25 mouse cellular contexts compared by ENCODE assay signal in the genomic region with DNA sequence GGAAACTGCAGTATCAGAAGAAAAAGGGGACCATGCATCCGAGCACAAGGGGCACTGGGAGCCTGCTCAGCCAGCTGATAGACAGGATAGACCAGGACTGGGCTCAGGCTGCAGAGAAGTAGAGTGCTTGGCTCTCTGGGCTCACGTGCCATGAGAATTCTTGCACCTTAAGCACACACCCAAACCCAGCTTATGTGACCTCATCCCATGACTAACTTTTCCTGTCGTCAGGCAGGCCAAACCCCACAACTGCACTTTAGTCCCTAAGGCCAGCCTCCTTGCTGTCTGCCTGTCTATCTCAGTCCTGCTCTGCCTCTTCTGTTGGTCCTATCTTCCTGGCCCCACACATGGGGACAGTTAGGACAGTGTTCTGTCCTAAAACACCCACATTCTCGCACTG. TPM values are rescaled to one million over a fixed set of nuclear protein-coding genes. Genes with fewer than 3 reads are reported as not detected.
DNase-seq lines count a peak whose midpoint lies in the region; ATAC-seq and TF ChIP-seq lines count a peak whose summit lies in the region.
"Had no signal": no experiment of that assay in that cellular context is flagged by ENCODE, and none has a peak within 500 bp of the region (broad histone marks: within the 10 kb centered on the region; RNA-seq: fewer than 3 reads in every experiment).

No protein-coding gene starts in this region.

- no peak for ATAC-seq in heart, embryonic 12.5 days (ENCODE audit: insufficient number of reproducible peaks, low FRiP score)
- peak; percentile 35 for ATAC-seq in intestine, embryonic 15.5 days
- ATAC-seq: hindbrain, embryonic 16.5 days; midbrain, embryonic 13.5 days had no signal

- no peaks in the 10 kb centered on the region for H3K27me3 ChIP-seq in cerebellum, adult 2 months (ENCODE audit: control insufficient read depth, insufficient read depth, low read length)
- H3K27me3 ChIP-seq in heart, embryonic 12.5 days (replicated peaks) = no peaks in the 10 kb centered on the region
- H3K27me3 ChIP-seq in intestine, embryonic 15.5 days (replicated peaks) = no peaks in the 10 kb centered on the region
- H3K27me3 ChIP-seq: embryonic facial prominence, embryonic 13.5 days; midbrain, embryonic 13.5 days; neural tube, embryonic 13.5 days; stomach, embryonic 15.5 days had no signal

- no peak for TF ChIP-seq CTCF in cerebellum, adult 2 months (IDR thresholded peaks at IDR 0.05; ENCODE audit: borderline replicate concordance, insufficient read depth, low read depth, low read length)

- peaks cover 43% of the 10 kb centered on the region for H3K4me1 ChIP-seq in cerebellum, adult 2 months (ENCODE audit: control insufficient read depth, insufficient read depth, low read length)
- H3K4me1 ChIP-seq in heart, embryonic 12.5 days (replicated peaks) = peaks cover 40% of the 10 kb centered on the region
- H3K4me1 ChIP-seq in intestine, embryonic 15.5 days (replicated peaks) = peaks cover 35% of the 10 kb centered on the region

- H3K9me3 ChIP-seq in heart, embryonic 12.5 days (replicated peaks) = no peaks in the 10 kb centered on the region
- H3K9me3 ChIP-seq in intestine, embryonic 15.5 days = no peaks in the 10 kb centered on the region
- H3K9me3 ChIP-seq: embryonic facial prominence, embryonic 13.5 days; liver, embryonic 13.5 days; midbrain, embryonic 13.5 days; neural tube, embryonic 13.5 days; stomach, embryonic 15.5 days had no signal

- 78% methylated on average over 4 of the region's 4 CpGs for WGBS in cerebellum, adult 2 months
- WGBS in heart, embryonic 12.5 days = 51% methylated on average over 4 of the region's 4 CpGs
- WGBS in intestine, embryonic 15.5 days = 54% methylated on average over 4 of the region's 4 CpGs

- intact Hi-C loops in heart, postnatal 14 days (cut with DNase I) = loop anchor here (2.0 kb wide), 1 partner anchor 35 kb away; no protein-coding TSS in a partner anchor

- no peak overlapping the region for H3K4me2 ChIP-seq in heart, embryonic 12.5 days
- 0 out of 2 replicates have a peak overlapping the region, but pooled peaks have one; percentile 0 for H3K4me2 ChIP-seq in intestine, embryonic 15.5 days (replicated peaks)
- H3K4me2 ChIP-seq: embryonic facial prominence, embryonic 13.5 days; liver, embryonic 13.5 days; lung, embryonic 14.5 days; midbrain, embryonic 13.5 days; neural tube, embryonic 13.5 days; stomach, embryonic 15.5 days had no signal

- H3K4me3 ChIP-seq in cerebellum, adult 2 months (replicated peaks; ENCODE audit: insufficient read depth, low read depth, low read length) = no peak overlapping the region
- no peak overlapping the region for H3K4me3 ChIP-seq in heart, embryonic 12.5 days
- no peak overlapping the region for H3K4me3 ChIP-seq in intestine, embryonic 15.5 days (replicated peaks)
- H3K4me3 ChIP-seq: embryonic facial prominence, embryonic 13.5 days; layer of hippocampus, adult 2 months; liver, embryonic 13.5 days; midbrain, embryonic 13.5 days; neural tube, embryonic 13.5 days; stomach, embryonic 15.5 days had no signal

- TF ChIP-seq POLR2A in cerebellum, adult 2 months (IDR thresholded peaks at IDR 0.05; ENCODE audit: borderline replicate concordance, insufficient read depth, low read length) = no peak

- H3K27ac ChIP-seq in cerebellum, adult 2 months (ENCODE audit: insufficient read depth, low read length) = peak overlapping the region; percentile 72
- no peak overlapping the region for H3K27ac ChIP-seq in heart, embryonic 12.5 days (ENCODE audit: poor library complexity, severe bottlenecking)
- H3K27ac ChIP-seq in intestine, embryonic 15.5 days = no peak overlapping the region
- H3K27ac ChIP-seq: embryonic facial prominence, embryonic 13.5 days; layer of hippocampus, adult 2 months; liver, embryonic 13.5 days; macrophage; midbrain, embryonic 13.5 days; neural tube, embryonic 13.5 days; stomach, embryonic 15.5 days had no signal

- DNase-seq in cerebellum, adult 2 months = no peak
- DNase-seq in cerebellum, adult 9-11 months = no peak
- DNase-seq in heart, postnatal 14 days = no peak
- peak; percentile 46 for DNase-seq in 3134 (ENCODE audit: extremely low read depth, insufficient read length, low spot score)
- no peak for DNase-seq in spleen, postnatal 36 days (ENCODE audit: low spot score in 2 of 2)
- DNase-seq in retina, embryonic 14.5 days (ENCODE audit: low spot score) = no peak
- DNase-seq: B cell, adult 2 months; gastrocnemius, postnatal 14 days; heart, adult 18-20 months; kidney, adult 18-20 months; kidney, postnatal 14 days; left cerebral cortex, postnatal 4 days; liver, embryonic 13.5 days; lung, embryonic 14.5 days; right cerebral cortex, postnatal 14 days; thymus, adult 2 months had no signal

- H3K9ac ChIP-seq in heart, embryonic 12.5 days = peak overlapping the region; percentile 34; the same call in 1 of the 2 replicates
- H3K9ac ChIP-seq in intestine, embryonic 15.5 days = no peak overlapping the region
- H3K9ac ChIP-seq: liver, embryonic 13.5 days; lung, embryonic 14.5 days; midbrain, embryonic 13.5 days; stomach, embryonic 15.5 days had no signal

- no peaks in the 10 kb centered on the region for H3K36me3 ChIP-seq in heart, embryonic 12.5 days
- no peaks in the 10 kb centered on the region for H3K36me3 ChIP-seq in intestine, embryonic 15.5 days
- H3K36me3 ChIP-seq: embryonic facial prominence, embryonic 13.5 days; liver, embryonic 13.5 days; midbrain, embryonic 13.5 days; neural tube, embryonic 13.5 days; stomach, embryonic 15.5 days had no signal

RNA-seq across cellular contexts. Expression of gene Bag5, which starts 15.3 kb away (rescaled TPM):
- 52.7 and 54.4 TPM in 2 replicates for polyA plus RNA-seq in cerebellum, adult 2 months (2012; rRNA removed)
- 40.2 and 41.3 TPM in 2 replicates for polyA plus RNA-seq in heart, embryonic 12.5 days (2016; fragmentation: Nextera tagmentation; extraction: Ambion mirVana)
- 10 to 100 TPM; 22.6 to 22.7 TPM for total RNA-seq in heart, postnatal 14 days (2021)
- 46.7 and 48.7 TPM in 2 replicates for polyA plus RNA-seq in intestine, embryonic 15.5 days (2015; fragmentation: Nextera tagmentation; extraction: Ambion mirVana)

RNA-seq across cellular contexts. Expression of gene Apopt1, which starts 15.4 kb away (rescaled TPM):
- 46.8 and 49.8 TPM in 2 replicates for polyA plus RNA-seq in cerebellum, adult 2 months (2012; rRNA removed)
- 46.6 and 48.8 TPM in 2 replicates for polyA plus RNA-seq in heart, embryonic 12.5 days (2016; fragmentation: Nextera tagmentation; extraction: Ambion mirVana)
- 10 to 100 TPM; 36.9 to 37.0 TPM for total RNA-seq in heart, postnatal 14 days (2021)
- polyA plus RNA-seq in intestine, embryonic 15.5 days (2015; fragmentation: Nextera tagmentation; extraction: Ambion mirVana) = 50.1 and 51.8 TPM in 2 replicates

RNA-seq across cellular contexts. Expression of gene Trmt61a, which starts 19.8 kb away (rescaled TPM):
- polyA plus RNA-seq in cerebellum, adult 2 months (2012; rRNA removed) = 14.2 and 14.4 TPM in 2 replicates
- 8.8 and 10.2 TPM in 2 replicates for polyA plus RNA-seq in heart, embryonic 12.5 days (2016; fragmentation: Nextera tagmentation; extraction: Ambion mirVana)
- total RNA-seq in heart, postnatal 14 days (2021) = 1 to 10 TPM; 3.3 to 4.7 TPM
- polyA plus RNA-seq in intestine, embryonic 15.5 days (2015; fragmentation: Nextera tagmentation; extraction: Ambion mirVana) = 12.6 and 16.4 TPM in 2 replicates

RNA-seq across cellular contexts. Expression of gene Ckb, which starts 25.6 kb away (rescaled TPM):
- 5,042 and 5,433 TPM in 2 replicates for polyA plus RNA-seq in cerebellum, adult 2 months (2012; rRNA removed)
- polyA plus RNA-seq in heart, embryonic 12.5 days (2016; fragmentation: Nextera tagmentation; extraction: Ambion mirVana) = 363 and 373 TPM in 2 replicates
- total RNA-seq in heart, postnatal 14 days (2021) = 100 to 1,000 TPM in 1 of 2 experiments, 10 to 100 TPM in 1; 98.4 to 117 TPM
- 765 and 774 TPM in 2 replicates for polyA plus RNA-seq in intestine, embryonic 15.5 days (2015; fragmentation: Nextera tagmentation; extraction: Ambion mirVana)
